Mouse (Mus musculus): ENCODE measurements around the gene Lrrk2.
A peak's percentile ranks its signal among the peaks of the same experiment; 100 is the strongest.

The Lrrk2 gene

GRCm38 (mm10) chr15:91672645-91673568, at the start of gene Lrrk2:
Lrrk2 (plus strand) TSS chr15:91673175.
- DNase-seq (ENCODE audit: low spot score): peak; percentile 76

GRCm38 (mm10) chr15:91624475-91624874, 48.5 kb upstream of the Lrrk2 start:
- DNase-seq (ENCODE audit: low spot score): no peak

DNA sequence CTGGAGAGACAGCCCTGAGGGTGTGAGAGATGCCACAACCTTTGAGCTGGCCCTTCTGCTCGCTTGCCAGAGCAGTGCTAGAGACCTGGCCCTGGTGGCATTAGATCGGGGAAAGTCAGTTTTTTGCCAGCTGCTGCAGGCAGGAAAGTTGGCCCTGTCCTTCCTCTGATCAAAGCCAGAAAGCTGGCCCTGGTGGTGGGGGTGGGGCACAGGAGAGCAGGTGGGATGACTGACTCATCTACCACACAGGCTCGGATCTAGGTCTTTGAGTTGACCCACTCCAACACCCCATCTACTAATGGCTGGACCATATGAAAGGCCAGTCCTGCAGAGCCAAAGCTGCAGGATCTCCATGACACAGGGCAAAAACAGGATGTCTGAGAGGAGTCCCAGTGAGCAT, 43.8 kb upstream of the Lrrk2 start:
- DNase-seq (ENCODE audit: low spot score): no peak

- no peak for DNase-seq (ENCODE audit: low spot score)
Observed at GRCm38 (mm10) chr15:91632473-91632872, 40.5 kb upstream of the Lrrk2 start.

DNA sequence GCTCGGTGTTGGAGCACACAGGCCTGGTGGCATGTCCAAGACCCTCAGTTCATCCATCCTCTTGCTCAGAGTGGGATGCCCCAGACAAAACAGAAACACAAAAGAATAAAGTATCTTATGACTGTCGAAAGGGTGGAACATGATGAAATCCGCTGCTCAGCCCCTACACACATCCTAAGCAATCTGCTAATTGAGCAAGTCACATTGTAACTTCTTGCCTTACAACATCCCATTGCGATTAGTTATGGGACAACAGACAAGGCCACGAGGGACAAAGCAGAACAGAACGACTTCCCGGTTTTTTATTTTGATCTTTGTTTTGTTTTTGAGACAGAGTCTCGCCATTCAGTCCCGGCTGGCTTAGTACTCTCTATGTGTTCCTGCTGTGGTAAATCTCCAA, 39.9 kb upstream of the Lrrk2 start:
- DNase-seq (ENCODE audit: low spot score): no peak

DNA sequence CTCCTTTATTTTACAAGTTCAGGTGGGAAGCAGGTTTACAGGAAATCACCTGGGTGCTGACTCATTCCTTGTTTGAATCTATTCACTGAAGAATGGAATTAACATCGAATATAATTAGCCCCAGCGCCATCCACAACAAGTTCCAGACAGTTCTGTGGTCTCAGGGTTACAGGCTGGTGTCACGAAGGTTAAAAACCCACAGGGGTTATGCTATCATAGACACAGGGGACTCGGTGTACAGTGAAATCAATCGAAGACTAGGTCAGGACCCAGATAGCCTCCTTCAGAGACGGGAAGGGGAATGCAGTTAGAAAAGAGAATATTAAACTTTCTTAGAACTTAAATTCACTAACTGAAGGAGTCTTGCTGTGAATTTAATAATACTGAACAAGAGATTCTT, 39.2 kb upstream of the Lrrk2 start:
- no peak for DNase-seq (ENCODE audit: low spot score)

DNA sequence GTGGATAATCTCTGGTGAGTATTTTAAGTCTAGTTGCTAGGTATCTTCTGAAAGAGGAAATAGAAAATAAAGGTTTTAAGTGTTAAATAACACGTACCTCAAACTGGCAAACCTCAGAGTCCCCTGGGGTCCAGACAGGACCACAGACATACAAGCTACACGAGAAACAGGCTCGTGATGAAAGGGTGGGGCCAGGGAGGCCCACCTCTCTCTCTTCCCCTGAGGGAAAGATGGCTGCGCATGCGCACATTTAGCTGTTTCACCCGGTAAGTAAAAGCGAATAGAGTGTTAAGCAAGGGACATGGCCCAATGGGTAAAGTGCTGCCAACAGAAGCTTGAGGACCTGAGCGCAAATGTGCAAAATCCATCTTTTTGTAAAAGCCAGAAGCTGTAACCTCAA, 38.7 kb upstream of the Lrrk2 start:
- no peak for DNase-seq (ENCODE audit: low spot score)

DNA sequence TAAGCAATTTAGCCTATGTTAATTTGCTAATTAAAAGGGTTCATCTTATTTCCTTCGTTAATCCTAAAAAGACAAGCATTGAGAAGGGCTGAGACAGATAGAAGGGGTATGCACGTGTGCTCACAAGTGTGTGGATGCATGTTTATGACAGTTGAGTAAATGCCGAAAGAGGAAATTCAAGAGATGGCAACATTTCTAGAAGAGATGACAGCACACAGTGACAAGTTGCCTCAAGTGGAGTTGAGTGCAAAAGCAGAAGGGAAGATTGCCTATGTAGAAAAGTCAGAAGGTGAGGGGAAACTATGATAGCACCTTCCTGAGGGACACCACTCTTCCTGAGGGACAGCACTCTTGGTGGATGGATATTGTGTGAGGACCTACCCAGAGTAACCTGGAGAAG, 31.3 kb upstream of the Lrrk2 start:
- no peak for DNase-seq (ENCODE audit: low spot score)

- DNase-seq (ENCODE audit: low spot score): no peak
Observed at GRCm38 (mm10) chr15:91642682-91643306, 30.2 kb upstream of the Lrrk2 start.

- DNase-seq (ENCODE audit: low spot score): no peak
Observed at GRCm38 (mm10) chr15:91643632-91644348, 29.2 kb upstream of the Lrrk2 start.

GRCm38 (mm10) chr15:91650270-91650669, 22.7 kb upstream of the Lrrk2 start:
- no peak for DNase-seq (ENCODE audit: low spot score)

DNA sequence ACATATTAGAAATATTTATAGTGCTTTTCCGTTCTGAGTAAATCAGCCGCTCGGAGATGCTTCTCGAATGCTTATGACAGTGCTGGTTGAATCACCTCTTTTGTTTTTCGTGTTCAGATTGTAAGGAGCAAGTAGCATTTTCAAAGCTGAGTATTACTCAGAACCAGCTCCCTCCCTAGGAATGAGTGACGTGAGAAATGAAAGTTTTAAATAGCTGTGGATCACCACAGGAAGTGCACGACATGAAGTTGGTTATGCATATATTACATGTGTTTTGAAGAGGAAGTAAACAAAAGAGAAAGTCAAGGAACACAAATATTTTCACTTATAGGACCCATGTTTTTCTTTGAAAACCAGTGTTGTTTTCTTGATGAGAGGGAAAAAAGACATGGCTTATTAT, 21.5 kb upstream of the Lrrk2 start:
- DNase-seq (ENCODE audit: low spot score): no peak

GRCm38 (mm10) chr15:91658227-91658626, 14.7 kb upstream of the Lrrk2 start:
- DNase-seq (ENCODE audit: low spot score): no peak

- no peak for DNase-seq (ENCODE audit: low spot score)
Observed at GRCm38 (mm10) chr15:91660277-91661078, 12.5 kb upstream of the Lrrk2 start.

GRCm38 (mm10) chr15:91661079-91661369, 12.0 kb upstream of the Lrrk2 start:
- DNase-seq (ENCODE audit: low spot score): no peak

DNA sequence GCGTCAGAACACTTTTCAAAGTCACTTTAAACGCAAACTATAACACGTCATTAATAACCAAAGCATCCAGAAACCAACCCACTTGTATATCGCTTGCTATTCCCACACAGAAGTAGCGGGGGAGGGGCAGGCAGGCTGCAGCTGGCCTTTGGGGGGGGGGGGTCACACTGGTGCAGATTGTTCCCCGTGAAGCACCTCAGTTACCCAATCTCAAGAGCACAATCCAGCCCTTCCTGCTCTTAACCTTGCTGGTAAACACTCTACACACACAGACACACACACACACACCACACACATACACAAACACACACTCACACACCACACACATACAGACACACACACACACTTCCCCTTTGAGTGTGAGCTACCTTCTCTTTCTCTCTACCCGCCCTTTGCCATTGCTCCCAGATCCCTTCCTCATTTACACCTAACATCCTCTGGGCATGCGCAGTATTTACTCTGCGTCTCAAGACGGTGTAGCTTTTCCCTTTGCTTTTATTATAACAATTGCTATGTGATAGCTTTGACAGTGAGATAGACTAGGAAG, 8.3 kb upstream of the Lrrk2 start:
- no peak for DNase-seq (ENCODE audit: low spot score)

DNA sequence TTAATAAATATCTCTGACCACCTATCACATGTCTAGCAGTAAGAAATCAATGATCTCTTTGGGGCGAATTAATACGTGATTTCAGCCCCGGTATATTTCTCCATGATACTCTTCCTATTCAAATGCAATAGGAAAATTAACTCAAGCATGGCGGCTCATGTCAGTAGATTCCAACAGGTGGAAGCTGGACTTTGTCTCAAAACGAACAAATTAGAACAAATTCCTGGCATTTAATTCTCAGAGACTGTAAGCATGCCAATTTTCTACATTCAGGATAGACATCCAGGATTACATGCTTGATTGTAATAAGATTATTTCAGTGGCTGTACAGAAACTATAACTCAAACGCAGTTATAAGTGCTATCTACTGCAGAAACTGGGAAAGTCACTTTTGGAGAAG, 7.4 kb upstream of the Lrrk2 start:
- DNase-seq (ENCODE audit: low spot score): no peak

DNA sequence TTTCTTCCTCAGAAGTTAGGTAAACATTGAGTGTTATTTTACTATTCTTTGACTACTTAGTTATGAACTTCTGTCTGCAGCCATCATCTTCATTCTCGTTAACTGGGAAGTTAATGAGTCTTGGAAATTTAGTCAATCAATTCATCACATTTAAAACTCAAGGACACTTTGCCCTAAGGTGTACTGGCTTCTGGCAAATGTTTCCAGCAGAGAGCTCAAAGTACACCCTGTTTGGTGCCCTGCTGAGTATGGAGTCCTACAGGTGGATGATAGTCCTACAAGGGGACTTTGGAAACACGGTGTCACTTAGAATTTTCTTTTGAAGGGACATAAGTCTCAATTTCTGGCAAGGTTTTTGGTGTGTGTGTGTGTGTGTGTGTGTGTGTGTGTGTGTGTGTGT, 1.8 kb upstream of the Lrrk2 start:
- DNase-seq (ENCODE audit: low spot score): no peak

- no peak for DNase-seq (ENCODE audit: low spot score)
Observed at GRCm38 (mm10) chr15:91671987-91672386, 988 bp upstream of the Lrrk2 start.

- DNase-seq (ENCODE audit: low spot score): peak; percentile 5
Observed at GRCm38 (mm10) chr15:91673569-91673905, 562 bp downstream of the Lrrk2 start.

- no peak for DNase-seq (ENCODE audit: low spot score)
Observed at GRCm38 (mm10) chr15:91680116-91680515, 7.1 kb downstream of the Lrrk2 start.

Data from retina, embryonic 14.5 days (tissue).